Mouse (Mus musculus) C2C12 (cell line): ENCODE results near the gene Egln3.

Experiments used
- CEBPB ChIP-seq: IDR thresholded peaks from one replicate; pipeline ENCODE4 v1.6.1; 2011; ENCODE audit warnings: low read depth, mild to moderate bottlenecking, control low read depth, moderate library complexity
- CTCF ChIP-seq: IDR thresholded peaks from one replicate; pipeline ENCODE4 v1.5.1; 2011; ENCODE audit not compliant: control insufficient read depth, insufficient read depth, insufficient read length
- FOSL1 ChIP-seq: IDR thresholded peaks from one replicate; pipeline ENCODE4 v1.8.0; 2011; ENCODE audit warnings: mild to moderate bottlenecking, low read length; ENCODE audit not compliant: poor library complexity, insufficient read depth, severe bottlenecking
- MAX ChIP-seq: IDR thresholded peaks from one replicate; pipeline ENCODE4 v1.6.1; 2011; ENCODE audit warnings: mild to moderate bottlenecking, control low read depth
- MYOD1 ChIP-seq: IDR thresholded peaks from one replicate; pipeline ENCODE4 v1.6.1; 2011; ENCODE audit warnings: low read depth; ENCODE audit not compliant: control insufficient read depth, insufficient read length
- MYOG ChIP-seq: IDR thresholded peaks from one replicate; pipeline ENCODE4 v1.6.1; 2011; ENCODE audit not compliant: control insufficient read depth, insufficient read length; ENCODE audit errors: extremely low read depth
- USF1 ChIP-seq: IDR thresholded peaks from one replicate; pipeline ENCODE4 v1.6.1; 2011; ENCODE audit warnings: low read depth, mild to moderate bottlenecking, control low read depth, moderate library complexity

GRCm38 (mm10) chr12:54226341-54226740, 22.7 kb upstream of the Egln3 start:
- TF ChIP-seq CTCF, result no peak
- no peak for TF ChIP-seq MYOG
- no peak for TF ChIP-seq USF1
- no peak for TF ChIP-seq MAX
- no peak for TF ChIP-seq MYOD1
- no peak for TF ChIP-seq CEBPB
- TF ChIP-seq FOSL1, result no peak
